Mouse (Mus musculus) hindbrain, embryonic 16.5 days (tissue): ENCODE data around the gene Pfkl. TPM values are rescaled to one million over a fixed set of nuclear protein-coding genes. Genes with fewer than 3 reads are reported as not detected.
A peak's percentile ranks its signal among the peaks of the same experiment; 100 is the strongest.

Experiments used
- ATAC-seq: fragments of 200-750 bp; cut with Nextera tagmentation; 2 replicates; pipeline ENCODE4 v1.8.0; 2017; ENCODE audit warnings: moderate TSS enrichment, moderate library complexity
- H3K27ac ChIP-seq: fragments of 300-500 bp; sonication (generic); 2 replicates; pipeline ENCODE4 v1.5.1; 2014; ENCODE audit warnings: low read depth, mild to moderate bottlenecking, control low read depth, low read length, moderate library complexity
- H3K27me3 ChIP-seq: fragments of 300-500 bp; sonication (generic); replicated peaks from 2 replicates; pipeline ENCODE4 v1.6.1; 2014; ENCODE audit warnings: low read length; ENCODE audit not compliant: control insufficient read depth, insufficient read depth
- H3K36me3 ChIP-seq: fragments of 300-500 bp; sonication (generic); 2 replicates; pipeline ENCODE4 v1.6.1; 2014; ENCODE audit warnings: mild to moderate bottlenecking, low read length, moderate library complexity, mixed read lengths; ENCODE audit not compliant: control insufficient read depth, insufficient read depth
- H3K4me1 ChIP-seq: fragments of 300-500 bp; sonication (generic); 2 replicates; pipeline ENCODE4 v1.6.1; 2014; ENCODE audit warnings: low read depth, low read length; ENCODE audit not compliant: control insufficient read depth, insufficient read depth
- H3K4me2 ChIP-seq: fragments of 300-500 bp; sonication (generic); 2 replicates; pipeline ENCODE4 v1.6.1; 2014; ENCODE audit warnings: mild to moderate bottlenecking, low read length, control low read depth, moderate library complexity
- H3K4me3 ChIP-seq: fragments of 300-500 bp; sonication (generic); 2 replicates; pipeline ENCODE4 v1.5.1; 2014; ENCODE audit warnings: mild to moderate bottlenecking, low read length, control low read depth, moderate library complexity
- H3K9ac ChIP-seq: fragments of 300-500 bp; sonication (generic); 2 replicates; pipeline ENCODE4 v1.6.1; 2014; ENCODE audit warnings: low read depth, mild to moderate bottlenecking, control low read depth, low read length, moderate library complexity
- H3K9me3 ChIP-seq: fragments of 300-500 bp; sonication (generic); 2 replicates; pipeline ENCODE4 v1.6.1; 2014; ENCODE audit warnings: mild to moderate bottlenecking, low read length, moderate library complexity; ENCODE audit not compliant: control insufficient read depth
- WGBS: fragments of 180-500 bp; shearing (Covaris S2); extraction: QIAGEN DNeasy Blood & Tissue Kit; methylation state at CpG from one replicate; pipeline ENCODE4 v1.1.7; 2014; 5-methylcytosine and 5-hydroxymethylcytosine counted together
- polyA plus RNA-seq: library from polyadenylated mRNA; unstranded; fragments of >200 nt; fragmentation: Nextera tagmentation; extraction: Ambion mirVana; gene quantifications from 2 replicates; pipeline ENCODE4 v1.2.1, GENCODE M21; 2015

Pfkl gene
- polyA plus RNA-seq, 1 experiment from 2014 or later, result 140 TPM

GRCm38 (mm10) chr10:78007203-78007602 lies 2.7 kb downstream of the Pfkl start:
- no peak for ATAC-seq
- Histone ChIP-seq H3K36me3 (0 out of 2 replicates have a peak, but pooled peaks cover 2% of the 10 kb centered on the region), H3K9ac (no peak overlapping the region), H3K4me1 (peaks cover 35% of the 10 kb centered on the region), H3K4me3 (no peak overlapping the region), H3K27ac (no peak overlapping the region), H3K4me2 (peak overlapping the region; percentile 6; the same call in 1 of the 2 replicates), H3K27me3 (no peaks in the 10 kb centered on the region), H3K9me3 (no peaks in the 10 kb centered on the region)
- WGBS, result 62% methylated on average over 7 of the region's 7 CpGs

- no peak for ATAC-seq
- no peak overlapping the region for H3K4me3 ChIP-seq
- no peak overlapping the region for H3K27ac ChIP-seq
- 87% methylated on average over 4 of the region's 4 CpGs for WGBS
- peaks cover 35% of the 10 kb centered on the region for H3K4me1 ChIP-seq
- no peaks in the 10 kb centered on the region for H3K9me3 ChIP-seq
- peaks cover 12% of the 10 kb centered on the region; the same call in 1 of the 2 replicates for H3K36me3 ChIP-seq
- H3K9ac ChIP-seq, result no peak overlapping the region; the same call in 1 of the 2 replicates
- no peaks in the 10 kb centered on the region for H3K27me3 ChIP-seq
- no peak overlapping the region for H3K4me2 ChIP-seq
Measured at GRCm38 (mm10) chr10:78005791-78006438, 4.0 kb downstream of the Pfkl start.

- no peak for ATAC-seq
- WGBS, result 89% methylated on average over 3 of the region's 3 CpGs
- no peak overlapping the region for H3K27ac ChIP-seq
- H3K4me3 ChIP-seq, result no peak overlapping the region
- no peaks in the 10 kb centered on the region for H3K9me3 ChIP-seq
- H3K4me1 ChIP-seq, result peaks cover 32% of the 10 kb centered on the region
- peaks cover 25% of the 10 kb centered on the region for H3K36me3 ChIP-seq
- H3K9ac ChIP-seq, result no peak overlapping the region
- H3K27me3 ChIP-seq, result no peaks in the 10 kb centered on the region
- no peak overlapping the region for H3K4me2 ChIP-seq
Measured at GRCm38 (mm10) chr10:78004479-78005100, 5.3 kb downstream of the Pfkl start.

GRCm38 (mm10) chr10:78002316-78002715 lies 7.6 kb downstream of the Pfkl start:
- Histone ChIP-seq H3K4me1 (peaks cover 17% of the 10 kb centered on the region), H3K36me3 (peaks cover 35% of the 10 kb centered on the region), H3K4me2 (no peak overlapping the region), H3K9ac (no peak overlapping the region), H3K9me3 (no peaks in the 10 kb centered on the region), H3K27me3 (no peaks in the 10 kb centered on the region), H3K4me3 (no peak overlapping the region), H3K27ac (no peak overlapping the region)
- no peak for ATAC-seq
- 96% methylated on average over 2 of the region's 2 CpGs for WGBS

GRCm38 (mm10) chr10:78001796-78002195 lies 8.1 kb downstream of the Pfkl start:
- H3K9ac ChIP-seq, result no peak overlapping the region
- no peaks in the 10 kb centered on the region for H3K9me3 ChIP-seq
- H3K4me3 ChIP-seq, result no peak overlapping the region
- no peak overlapping the region for H3K27ac ChIP-seq
- WGBS, result 83% methylated on average over 11 of the region's 11 CpGs
- H3K4me2 ChIP-seq, result no peak overlapping the region
- no peak for ATAC-seq
- no peaks in the 10 kb centered on the region for H3K27me3 ChIP-seq
- peaks cover 12% of the 10 kb centered on the region for H3K4me1 ChIP-seq
- H3K36me3 ChIP-seq, result peaks cover 35% of the 10 kb centered on the region

- 94% methylated on average over 5 of the region's 5 CpGs for WGBS
- Histone ChIP-seq H3K9ac (no peak overlapping the region), H3K4me2 (no peak overlapping the region), H3K4me1 (no peaks in the 10 kb centered on the region), H3K36me3 (peaks cover 45% of the 10 kb centered on the region), H3K9me3 (no peaks in the 10 kb centered on the region), H3K27ac (no peak overlapping the region), H3K4me3 (no peak overlapping the region), H3K27me3 (no peaks in the 10 kb centered on the region)
- ATAC-seq, result no peak
Measured at GRCm38 (mm10) chr10:78000200-78000599, 9.7 kb downstream of the Pfkl start.

- Histone ChIP-seq H3K36me3 (peaks cover 56% of the 10 kb centered on the region), H3K9me3 (no peaks in the 10 kb centered on the region), H3K9ac (no peak overlapping the region), H3K27me3 (no peaks in the 10 kb centered on the region), H3K4me1 (no peaks in the 10 kb centered on the region), H3K27ac (no peak overlapping the region), H3K4me2 (no peak overlapping the region), H3K4me3 (no peak overlapping the region)
- 90% methylated on average over 3 of the region's 3 CpGs for WGBS
- no peak for ATAC-seq
Measured at GRCm38 (mm10) chr10:77995639-77996038, 14.2 kb downstream of the Pfkl start.

GRCm38 (mm10) chr10:77985775-77986174 lies 24.1 kb downstream of the Pfkl start:
- WGBS, result 80% methylated on average over 5 of the region's 5 CpGs
- peaks cover 28% of the 10 kb centered on the region for H3K36me3 ChIP-seq
- H3K27me3 ChIP-seq, result no peaks in the 10 kb centered on the region
- H3K9ac ChIP-seq, result no peak overlapping the region
- no peaks in the 10 kb centered on the region for H3K9me3 ChIP-seq
- ATAC-seq, result no peak
- no peak overlapping the region for H3K27ac ChIP-seq
- no peaks in the 10 kb centered on the region for H3K4me1 ChIP-seq
- no peak overlapping the region for H3K4me3 ChIP-seq
- no peak overlapping the region for H3K4me2 ChIP-seq

- ATAC-seq, result peak; percentile 56
- Histone ChIP-seq H3K27me3 (no peaks in the 10 kb centered on the region), H3K27ac (no peak overlapping the region), H3K9me3 (no peaks in the 10 kb centered on the region), H3K9ac (no peak overlapping the region), H3K4me1 (no peaks in the 10 kb centered on the region), H3K4me3 (no peak overlapping the region), H3K36me3 (peaks cover 17% of the 10 kb centered on the region), H3K4me2 (no peak overlapping the region)
- 2% methylated on average over 4 of the region's 4 CpGs for WGBS
Measured at GRCm38 (mm10) chr10:77984660-77985059, 25.2 kb downstream of the Pfkl start.
